8 mouse cellular contexts compared by ENCODE assay signal in genomic region chr2:173023371-173023851, GRCm38 (mm10). TPM values are rescaled to one million over a fixed set of nuclear protein-coding genes. Genes with fewer than 3 reads are reported as not detected.
DNase-seq lines count a peak whose midpoint lies in the region; ATAC-seq and TF ChIP-seq lines count a peak whose summit lies in the region.

No protein-coding gene starts in this region.

- peak overlapping the region; percentile 89 for H3K4me2 ChIP-seq in embryonic facial prominence, embryonic 15.5 days (replicated peaks)
- H3K4me2 ChIP-seq in neural tube, embryonic 14.5 days (ENCODE audit: low read depth, low read length) = peak overlapping the region; percentile 91

- TF ChIP-seq CTCF in lung, adult 2 months (IDR thresholded peaks at IDR 0.05; ENCODE audit: insufficient read depth, low read length) = no peak

- H3K27me3 ChIP-seq in embryonic facial prominence, embryonic 15.5 days = peaks cover 7% of the 10 kb centered on the region; the same call in 1 of the 2 replicates
- H3K27me3 ChIP-seq in limb, embryonic 10.5 days (ENCODE audit: low read depth, poor library complexity, severe bottlenecking) = peaks cover 15% of the 10 kb centered on the region
- no peaks in the 10 kb centered on the region for H3K27me3 ChIP-seq in neural tube, embryonic 14.5 days (ENCODE audit: control insufficient read depth, insufficient read depth, low read length)

- no peak for DNase-seq in lung, adult 2 months
- no peak for DNase-seq in lung, postnatal 25 days (ENCODE audit: low spot score)
- DNase-seq in limb, embryonic 10.5 days (ENCODE audit: low spot score) = no peak
- DNase-seq in left cerebral cortex, adult 8-10 months (ENCODE audit: low spot score in 2 of 2) = no peak
- DNase-seq in adrenal gland, postnatal 25 days = no peak
- no peak for DNase-seq in kidney, adult 11 months

- H3K36me3 ChIP-seq in embryonic facial prominence, embryonic 15.5 days = no peaks in the 10 kb centered on the region
- peaks cover 54% of the 10 kb centered on the region for H3K36me3 ChIP-seq in limb, embryonic 10.5 days
- H3K36me3 ChIP-seq in neural tube, embryonic 14.5 days (ENCODE audit: control insufficient read depth, insufficient read depth, low read length) = 0 out of 2 replicates have a peak, but pooled peaks cover 4% of the 10 kb centered on the region

- WGBS in lung, adult 2 months = 67% methylated on average over 7 of the region's 7 CpGs
- 84% methylated on average over 7 of the region's 7 CpGs for WGBS in embryonic facial prominence, embryonic 15.5 days
- 83% methylated on average over 7 of the region's 7 CpGs for WGBS in limb, embryonic 10.5 days
- 90% methylated on average over 7 of the region's 7 CpGs for WGBS in neural tube, embryonic 14.5 days

- H3K4me3 ChIP-seq in lung, adult 2 months (replicated peaks; ENCODE audit: extremely low read depth, low read depth, low read length) = peak overlapping the region; percentile 0
- peak overlapping the region; percentile 84 for H3K4me3 ChIP-seq in embryonic facial prominence, embryonic 15.5 days (replicated peaks)
- H3K4me3 ChIP-seq in limb, embryonic 10.5 days = peak overlapping the region; percentile 83
- no peak overlapping the region for H3K4me3 ChIP-seq in neural tube, embryonic 14.5 days (ENCODE audit: low read depth, low read length)

- no peak for TF ChIP-seq POLR2A in lung, adult 2 months (IDR thresholded peaks at IDR 0.05; ENCODE audit: borderline replicate concordance, extremely low read depth, low read depth, low read length)

- H3K9me3 ChIP-seq in embryonic facial prominence, embryonic 15.5 days (replicated peaks) = no peaks in the 10 kb centered on the region
- H3K9me3 ChIP-seq in limb, embryonic 10.5 days (replicated peaks) = no peaks in the 10 kb centered on the region
- no peaks in the 10 kb centered on the region for H3K9me3 ChIP-seq in neural tube, embryonic 14.5 days (ENCODE audit: control insufficient read depth, low read length)

- H3K27ac ChIP-seq in embryonic facial prominence, embryonic 15.5 days (replicated peaks) = no peak overlapping the region
- no peak overlapping the region for H3K27ac ChIP-seq in limb, embryonic 10.5 days
- H3K27ac ChIP-seq in neural tube, embryonic 14.5 days (ENCODE audit: low read depth, low read length) = no peak overlapping the region

- no peak overlapping the region for H3K9ac ChIP-seq in embryonic facial prominence, embryonic 15.5 days
- no peak overlapping the region for H3K9ac ChIP-seq in neural tube, embryonic 14.5 days (replicated peaks; ENCODE audit: low read depth, low read length)

- ATAC-seq in embryonic facial prominence, embryonic 15.5 days (ENCODE audit: insufficient number of reproducible peaks, low FRiP score, low TSS enrichment, low read depth) = no peak
- ATAC-seq in neural tube, embryonic 14.5 days (ENCODE audit: low read depth) = no peak

- peaks cover 23% of the 10 kb centered on the region for H3K4me1 ChIP-seq in lung, adult 2 months (ENCODE audit: control insufficient read depth, insufficient read depth, low read length)
- peaks cover 80% of the 10 kb centered on the region for H3K4me1 ChIP-seq in embryonic facial prominence, embryonic 15.5 days
- peaks cover 75% of the 10 kb centered on the region for H3K4me1 ChIP-seq in limb, embryonic 10.5 days
- H3K4me1 ChIP-seq in neural tube, embryonic 14.5 days (ENCODE audit: control insufficient read depth, insufficient read depth, low read length) = peaks cover 31% of the 10 kb centered on the region

RNA-seq across cellular contexts. Expression of gene Rbm38, which starts 3.1 kb away (rescaled TPM):
- polyA plus RNA-seq in lung, adult 2 months (2012; rRNA removed) = 89.5 and 92.5 TPM in 2 replicates
- polyA plus RNA-seq in embryonic facial prominence, embryonic 15.5 days (2015; fragmentation: Nextera tagmentation; extraction: Ambion mirVana) = 27.5 and 28.3 TPM in 2 replicates
- polyA plus RNA-seq in limb, embryonic 10.5 days (2016; fragmentation: Nextera tagmentation; extraction: Ambion mirVana) = 74.1 and 97.5 TPM in 2 replicates
- polyA plus RNA-seq in neural tube, embryonic 14.5 days (2014; fragmentation: Nextera tagmentation; extraction: Ambion mirVana) = 11.9 and 13.3 TPM in 2 replicates
- 1 to 10 TPM; 2.9 to 5.2 (median 3.6) TPM for total RNA-seq in left cerebral cortex, adult 8-10 months (2022)
- 24.7 and 29.3 TPM in 2 replicates for total RNA-seq in adrenal gland, postnatal 25 days (2021)

RNA-seq across cellular contexts. Expression of gene Rae1, which starts 23.5 kb away (rescaled TPM):
- polyA plus RNA-seq in lung, adult 2 months (2012; rRNA removed) = 40.2 and 46.8 TPM in 2 replicates
- 124 and 129 TPM in 2 replicates for polyA plus RNA-seq in embryonic facial prominence, embryonic 15.5 days (2015; fragmentation: Nextera tagmentation; extraction: Ambion mirVana)
- 179 and 196 TPM in 2 replicates for polyA plus RNA-seq in limb, embryonic 10.5 days (2016; fragmentation: Nextera tagmentation; extraction: Ambion mirVana)
- 108 and 118 TPM in 2 replicates for polyA plus RNA-seq in neural tube, embryonic 14.5 days (2014; fragmentation: Nextera tagmentation; extraction: Ambion mirVana)
- 10 to 100 TPM; 56.9 to 63.1 (median 62.1) TPM for total RNA-seq in left cerebral cortex, adult 8-10 months (2022)
- total RNA-seq in adrenal gland, postnatal 25 days (2021) = 65.9 and 80.5 TPM in 2 replicates

RNA-seq across cellular contexts. Expression of gene Spo11, which starts 45.9 kb away (rescaled TPM):
- polyA plus RNA-seq in lung, adult 2 months (2012; rRNA removed) = 0.14 and 0.15 TPM in 2 replicates
- polyA plus RNA-seq in embryonic facial prominence, embryonic 15.5 days (2015; fragmentation: Nextera tagmentation; extraction: Ambion mirVana) = 4.3 and 6.5 TPM in 2 replicates
- 0.36 and 0.79 TPM in 2 replicates for polyA plus RNA-seq in limb, embryonic 10.5 days (2016; fragmentation: Nextera tagmentation; extraction: Ambion mirVana)
- 0.09 and 0.45 TPM in 2 replicates for polyA plus RNA-seq in neural tube, embryonic 14.5 days (2014; fragmentation: Nextera tagmentation; extraction: Ambion mirVana)
- under 1 TPM; 0.32 to 0.59 (median 0.41) TPM for total RNA-seq in left cerebral cortex, adult 8-10 months (2022)
- total RNA-seq in adrenal gland, postnatal 25 days (2021) = not detected in 2 replicates
